Mouse (Mus musculus) neutrophil, adult 59 days (primary cell): ENCODE data around the gene Nr0b2. TPM values are rescaled to one million over a fixed set of nuclear protein-coding genes. Genes with fewer than 3 reads are reported as not detected.

Experiments
- total RNA-seq, 2 experiments: library from RNA; stranded (reverse); gene quantifications; 1 replicate in 1 of 2; 2 replicates in 1 of 2; pipeline ENCODE4 v1.2.4; 2023

Nr0b2 gene
- under 1 TPM in 1 of 2 experiments, not detected in 1; 0.31 TPM for total RNA-seq

GRCm38 (mm10) chr4:133552768-133553447, at the start of gene Nr0b2:
TSS of gene Nr0b2 (plus strand) at chr4:133553376.

GRCm38 (mm10) chr4:133518601-133519368, 34.4 kb upstream of the Nr0b2 start, which contains the start of gene Kdf1:
TSS of gene Kdf1 (plus strand) at chr4:133518963.

GRCm38 (mm10) chr4:133545272-133546231, 7.6 kb upstream of the Nr0b2 start, which contains the start of gene Nudc:
TSS of gene Nudc (minus strand) at chr4:133545996.

GRCm38 (mm10) chr4:133574070-133574842, 21.1 kb downstream of the Nr0b2 start, which contains the start of gene Gpatch3:
TSS of gene Gpatch3 (plus strand) at chr4:133574745.

GRCm38 (mm10) chr4:133584059-133584951, 31.1 kb downstream of the Nr0b2 start, which contains the start of gene Gpn2:
TSS of gene Gpn2 (plus strand) at chr4:133584362.

GRCm38 (mm10) chr4:133601721-133602218, 48.6 kb downstream of the Nr0b2 start, which contains the start of gene Sfn:
TSS of gene Sfn (minus strand) at chr4:133602168.

Other genes starting within 250 kb of the Nr0b2 start
- 10 to 100 TPM; 62.0 to 62.6 TPM for gene Wdtc1, start 199.9 kb upstream of the Nr0b2 start, total RNA-seq
- gene Slc9a1, start 183.7 kb upstream of the Nr0b2 start, total RNA-seq: 10 to 100 TPM; 62.2 to 66.0 TPM
- gene Tent5b, start 73.2 kb upstream of the Nr0b2 start, total RNA-seq: not detected
- gene Trnp1, start 54.8 kb upstream of the Nr0b2 start, total RNA-seq: not detected
- not detected for gene Kdf1, start 34.4 kb upstream of the Nr0b2 start, total RNA-seq
- gene Nudc, start 7.4 kb upstream of the Nr0b2 start, total RNA-seq: 10 to 100 TPM; 44.9 to 54.0 TPM
- gene Gpatch3, start 21.4 kb downstream of the Nr0b2 start, total RNA-seq: 10 to 100 TPM; 10.4 to 16.2 TPM
- gene Gpn2, start 31.0 kb downstream of the Nr0b2 start, total RNA-seq: 10 to 100 TPM; 11.0 to 13.2 TPM
- 10 to 100 TPM; 10.3 to 11.8 TPM for gene Sfn, start 48.8 kb downstream of the Nr0b2 start, total RNA-seq
- gene Zdhhc18, start 96.8 kb downstream of the Nr0b2 start, total RNA-seq: 100 to 1,000 TPM; 110 to 125 TPM
- 10 to 100 TPM; 16.4 to 21.6 TPM for gene Pigv, start 119.3 kb downstream of the Nr0b2 start, total RNA-seq
- gene Arid1a, start 203.4 kb downstream of the Nr0b2 start, total RNA-seq: 100 to 1,000 TPM; 127 to 138 TPM